Mouse (Mus musculus): Measurements from ENCODE around the gene Bri3bp.
"Not testable (repeated sequence)": the region's sequence is repeated elsewhere in the genome, so short reads cannot be mapped to it uniquely, and the experiment has no call there.

Gene Bri3bp

DNA sequence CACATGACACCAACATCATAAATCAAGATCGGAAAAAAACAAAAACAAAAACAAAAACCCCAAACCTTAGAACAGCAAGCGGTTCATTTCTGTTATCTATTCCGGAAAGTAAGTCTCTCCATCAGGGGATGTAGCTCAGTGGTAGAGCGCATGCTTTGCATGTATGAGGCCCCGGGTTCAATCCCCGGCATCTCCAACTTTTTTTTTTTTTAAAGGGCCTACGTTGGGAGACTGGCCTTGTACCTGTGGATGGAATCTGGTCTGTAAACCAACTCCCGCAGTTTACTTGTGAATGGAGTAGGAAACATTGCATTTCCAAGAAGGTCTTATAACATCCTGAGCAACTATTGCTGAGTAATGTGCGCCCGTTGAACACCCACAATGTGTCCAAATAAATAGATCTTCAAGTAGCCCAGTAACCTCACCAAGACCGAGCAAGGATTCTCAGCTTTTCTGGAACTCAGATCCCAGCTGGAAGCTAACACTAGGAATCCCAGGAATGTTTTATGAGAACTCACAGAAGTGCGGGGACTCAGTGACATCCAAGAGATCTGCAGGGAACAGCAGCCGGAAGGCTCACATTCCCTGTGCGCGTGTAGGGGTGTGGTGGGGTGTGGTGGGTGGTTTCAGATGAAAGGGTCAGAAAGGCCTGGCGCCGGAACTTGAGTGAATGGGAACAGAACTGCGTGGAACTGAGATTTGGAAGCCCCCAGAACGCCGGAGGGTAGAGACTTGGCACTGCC is 31.8 kb upstream of the Bri3bp start:
- DNase-seq = no peak

DNA sequence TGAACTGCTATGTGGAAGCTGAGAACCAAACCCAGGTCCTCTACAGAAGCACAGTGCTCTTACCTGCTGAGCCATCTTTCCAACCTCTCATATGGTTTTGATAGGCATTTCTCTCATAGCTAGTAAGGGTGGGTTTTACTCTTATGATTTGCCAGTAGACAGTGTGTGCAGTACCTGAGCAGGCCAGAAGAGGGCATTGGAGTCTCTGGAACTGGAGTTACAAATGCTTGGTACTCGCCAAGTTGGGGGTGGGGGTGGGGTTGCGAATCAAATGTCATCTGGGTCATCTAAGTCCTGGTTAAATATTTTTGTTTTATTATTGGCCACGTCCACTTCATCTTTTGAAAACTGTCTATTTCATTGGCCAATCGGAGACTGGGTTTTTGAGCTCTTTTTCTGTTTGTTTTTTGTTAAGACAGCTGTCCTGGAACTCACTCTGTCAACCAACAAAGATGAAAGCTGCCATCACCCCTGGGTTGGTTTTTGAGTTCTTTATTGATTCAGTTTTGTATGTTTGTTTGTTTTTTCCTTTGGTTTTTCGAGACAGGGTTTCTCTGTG is 29.3 kb upstream of the Bri3bp start:
- DNase-seq = peak; percentile 39 to 73

GRCm38 (mm10) chr5:125412536-125412935 is 28.8 kb upstream of the Bri3bp start:
- DNase-seq = not testable (repeated sequence)

DNA sequence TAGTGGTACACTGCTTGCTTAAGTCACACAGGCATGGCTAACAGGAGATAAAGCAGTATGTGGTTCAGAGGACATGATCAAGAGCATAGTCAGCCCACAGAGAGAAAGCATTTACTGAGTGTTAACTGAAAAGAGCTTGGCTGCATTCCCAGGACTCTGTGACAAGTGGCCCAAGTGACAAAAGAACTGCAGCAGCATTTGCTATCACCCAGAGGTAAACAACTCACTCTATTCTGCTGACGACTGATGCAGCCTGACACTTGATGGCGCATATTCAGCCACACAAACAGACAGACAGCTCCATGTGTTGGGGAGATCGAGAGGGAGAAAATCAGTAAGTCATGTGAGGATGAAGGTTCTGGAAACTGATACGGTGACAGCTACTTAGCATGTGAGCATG is 27.6 kb upstream of the Bri3bp start:
- no peak for DNase-seq

GRCm38 (mm10) chr5:125416183-125416582 is 25.2 kb upstream of the Bri3bp start:
- no peak for DNase-seq

- DNase-seq = no peak
These were observed 22.7 kb upstream of the Bri3bp start for GRCm38 (mm10) chr5:125418636-125419035.

DNA sequence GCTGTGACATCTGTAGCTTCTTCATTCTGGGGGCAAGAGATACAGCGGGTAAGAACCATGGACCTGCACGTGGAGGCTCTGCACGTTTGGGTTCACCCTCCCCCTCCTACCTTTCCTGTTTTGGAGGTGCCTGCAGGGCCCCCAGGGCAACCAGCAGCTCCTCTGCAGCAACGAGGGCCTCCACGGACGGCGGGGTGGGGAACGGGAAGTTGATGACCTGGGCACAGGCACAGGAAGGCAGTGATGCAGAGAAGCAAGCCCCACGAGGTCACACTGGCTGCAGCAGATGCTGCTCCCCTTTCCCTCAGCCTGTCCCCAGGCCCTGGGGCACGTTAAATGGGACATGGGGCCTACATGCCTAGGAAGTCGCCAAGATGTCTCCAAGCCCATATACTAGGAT is 22.2 kb upstream of the Bri3bp start:
- DNase-seq = peak in 1 of 2 experiments; percentile 49

DNA sequence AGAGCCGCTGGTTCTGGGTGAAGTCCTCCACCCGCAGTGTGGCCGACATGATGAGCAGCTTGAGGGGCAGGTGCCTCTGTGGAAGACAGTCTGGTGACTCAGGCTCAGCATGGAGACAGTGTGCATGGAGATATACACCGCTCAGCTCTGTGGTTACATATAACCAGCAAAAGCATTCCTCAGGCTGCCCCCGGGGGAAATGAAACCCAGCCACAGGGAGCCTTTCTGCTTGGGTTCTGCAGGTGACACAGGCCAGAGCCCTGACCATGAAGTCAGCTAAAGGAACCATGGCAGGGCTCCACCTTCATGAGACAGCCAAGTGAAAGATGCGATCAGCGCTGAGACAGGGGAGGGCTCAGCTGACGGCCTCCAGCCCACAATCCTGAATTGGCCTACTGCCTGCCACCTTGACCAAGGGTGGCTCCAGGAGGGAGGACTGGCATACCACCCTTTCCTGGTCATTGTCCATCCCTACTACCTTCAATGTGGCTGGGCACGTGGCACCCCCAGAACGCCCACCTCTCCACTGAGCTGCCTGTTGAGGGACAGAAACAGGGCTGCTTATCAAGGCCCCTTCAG is 15.6 kb upstream of the Bri3bp start:
- no peak for DNase-seq

DNA sequence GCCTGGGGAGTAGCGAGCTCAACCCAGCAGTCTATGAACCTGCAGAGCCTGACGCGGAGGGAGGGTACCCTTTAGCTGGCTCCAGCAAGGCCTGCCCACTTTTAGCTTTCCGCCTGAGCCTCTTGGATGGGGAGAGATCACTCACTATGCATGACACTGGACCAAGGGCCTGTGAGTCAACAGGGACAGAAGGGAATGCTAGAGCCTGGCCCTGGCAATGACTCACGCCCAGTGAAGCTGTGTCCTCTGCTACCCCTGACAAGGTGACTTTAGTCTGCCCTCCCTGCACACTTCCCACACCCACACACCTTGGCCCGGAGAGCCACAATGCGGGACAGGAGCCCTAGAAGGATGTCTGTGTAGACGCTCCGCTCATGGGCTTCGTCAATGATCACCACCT is 15.0 kb upstream of the Bri3bp start:
- DNase-seq = no peak

DNA sequence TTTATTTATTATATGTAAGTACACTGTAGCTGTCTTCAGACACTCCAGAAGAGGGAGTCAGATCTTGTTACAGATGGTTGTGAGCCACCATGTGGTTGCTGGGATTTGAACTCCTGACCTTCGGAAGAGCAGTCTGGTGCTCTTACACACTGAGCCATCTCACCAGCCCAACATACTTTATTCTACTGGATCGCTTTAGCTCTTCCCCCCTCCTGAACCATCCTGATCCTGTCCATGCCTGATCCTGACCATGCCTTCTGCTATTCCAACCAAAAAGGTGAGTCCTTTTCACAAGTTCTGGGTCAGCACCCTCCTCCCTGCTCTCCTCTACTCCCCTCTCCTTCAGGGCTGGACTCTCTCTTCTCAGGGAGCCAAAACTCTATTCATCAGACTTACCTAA is 9.0 kb upstream of the Bri3bp start:
- not testable (repeated sequence) for DNase-seq

GRCm38 (mm10) chr5:125433793-125434337 is 7.5 kb upstream of the Bri3bp start, which contains the start of gene Dhx37:
Dhx37 (minus strand) TSS chr5:125434121.
- peak; percentile 88 to 91 for DNase-seq

DNA sequence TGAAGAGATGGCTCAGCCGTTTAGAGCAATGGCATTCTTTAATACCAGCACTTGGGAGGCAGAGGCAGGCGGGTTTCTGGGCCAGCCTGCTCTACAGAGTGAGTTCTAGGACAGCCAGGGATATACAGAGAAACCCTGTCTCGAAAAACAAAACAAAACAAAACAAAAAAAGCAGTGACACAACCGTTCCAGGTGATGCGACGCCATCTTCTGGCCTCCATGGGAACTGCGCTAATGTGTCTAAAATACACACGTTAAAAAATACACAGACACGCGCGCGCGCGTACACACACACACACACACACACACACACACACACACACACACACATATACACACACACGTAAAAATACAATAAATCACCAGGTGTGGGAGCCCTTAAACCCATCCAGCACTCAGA is 7.0 kb upstream of the Bri3bp start:
- DNase-seq = not testable (repeated sequence)

DNA sequence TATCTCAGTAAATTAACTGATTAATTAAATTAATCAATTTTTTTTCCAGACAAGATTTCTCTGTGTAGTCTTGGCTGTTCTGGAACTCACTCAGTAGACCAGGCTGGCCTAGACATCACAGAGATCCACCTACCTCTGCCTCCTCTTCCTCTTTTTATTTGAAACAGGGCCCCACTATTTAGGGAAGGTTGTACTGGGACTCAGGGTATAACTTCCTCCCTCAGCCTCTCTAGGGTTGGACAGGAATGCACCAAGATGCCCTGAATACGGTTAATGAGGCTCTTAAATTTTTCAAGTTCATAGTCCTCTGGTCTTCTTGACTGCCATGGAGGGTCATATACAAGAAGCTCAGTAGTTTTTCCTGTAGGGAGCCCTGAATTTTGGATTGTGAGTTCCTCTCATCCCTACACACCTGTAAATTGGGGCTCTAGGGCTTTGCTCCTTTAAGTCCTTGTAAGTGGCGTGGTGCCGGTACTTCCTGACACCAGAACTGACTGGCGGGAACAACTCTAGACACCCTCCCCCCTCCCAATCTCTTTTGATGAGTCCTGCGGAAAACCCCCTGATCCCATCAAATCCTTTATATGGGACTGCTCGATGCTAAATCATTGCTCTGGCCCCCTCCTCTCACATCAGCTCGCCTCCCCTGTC is 660 bp upstream of the Bri3bp start:
- no peak for DNase-seq

GRCm38 (mm10) chr5:125442136-125442995 is 998 bp downstream of the Bri3bp start:
- peak; percentile 32 to 44 for DNase-seq

GRCm38 (mm10) chr5:125443335-125443734 is 2.0 kb downstream of the Bri3bp start:
- DNase-seq = no peak

DNA sequence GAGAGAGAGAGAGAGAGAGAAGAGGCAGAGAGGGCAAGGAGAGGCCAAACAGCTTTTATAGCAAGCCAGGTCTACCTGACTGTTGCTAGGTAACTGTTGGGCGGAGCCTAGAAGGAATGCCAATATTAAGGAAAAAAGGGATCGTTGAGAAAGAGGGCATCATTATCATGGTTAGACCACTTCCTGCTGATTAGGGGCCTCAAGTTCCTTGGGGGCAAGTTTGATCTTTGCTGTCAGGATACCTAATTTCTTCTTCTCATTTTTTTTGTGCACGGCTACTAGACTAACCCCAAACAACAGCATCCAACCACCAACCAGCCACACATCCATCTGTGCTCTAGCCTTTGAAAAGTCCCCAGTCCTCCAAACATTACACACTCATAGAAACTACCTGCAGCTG is 2.5 kb downstream of the Bri3bp start:
- no peak for DNase-seq

DNA sequence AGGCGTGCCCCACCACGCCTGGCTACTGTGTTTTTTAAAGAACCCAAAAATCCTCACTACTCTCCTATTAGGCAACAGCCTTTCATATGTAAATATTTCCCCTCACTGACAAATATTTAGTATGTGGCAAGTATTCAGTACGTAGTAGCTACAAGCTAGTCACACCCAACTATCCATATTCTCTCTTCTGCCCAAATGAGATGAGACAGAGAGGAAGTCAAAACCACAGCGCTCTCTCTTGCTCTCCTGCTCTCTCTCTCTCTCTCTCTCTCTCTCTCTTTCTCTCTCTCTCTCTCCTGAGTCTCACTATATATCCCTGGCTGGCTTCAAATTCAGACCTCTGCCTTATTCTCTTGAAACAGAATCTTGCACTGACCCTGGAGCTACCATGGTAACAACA is 3.2 kb downstream of the Bri3bp start:
- no peak for DNase-seq

GRCm38 (mm10) chr5:125446344-125446743 is 5.0 kb downstream of the Bri3bp start:
- no peak for DNase-seq

DNA sequence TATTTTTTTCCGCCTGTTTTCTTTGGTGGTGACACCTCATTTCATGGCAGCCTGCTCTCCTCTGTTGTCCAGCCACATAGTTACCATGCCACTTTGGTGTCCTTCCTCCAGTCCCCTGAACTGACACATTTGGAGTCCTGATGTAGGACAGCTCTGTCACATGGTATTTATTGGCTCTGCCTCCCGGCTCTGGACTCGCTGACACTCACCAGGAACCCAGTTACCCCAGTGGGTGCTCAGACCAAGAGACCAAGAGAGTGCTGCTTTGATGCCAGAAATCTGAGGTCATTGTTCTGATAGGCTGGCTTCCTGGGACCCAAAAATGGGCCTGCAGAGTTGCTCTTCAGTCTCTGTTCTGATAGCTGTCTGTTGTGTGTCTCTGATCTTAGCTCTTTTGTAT is 6.7 kb downstream of the Bri3bp start:
- no peak for DNase-seq

DNA sequence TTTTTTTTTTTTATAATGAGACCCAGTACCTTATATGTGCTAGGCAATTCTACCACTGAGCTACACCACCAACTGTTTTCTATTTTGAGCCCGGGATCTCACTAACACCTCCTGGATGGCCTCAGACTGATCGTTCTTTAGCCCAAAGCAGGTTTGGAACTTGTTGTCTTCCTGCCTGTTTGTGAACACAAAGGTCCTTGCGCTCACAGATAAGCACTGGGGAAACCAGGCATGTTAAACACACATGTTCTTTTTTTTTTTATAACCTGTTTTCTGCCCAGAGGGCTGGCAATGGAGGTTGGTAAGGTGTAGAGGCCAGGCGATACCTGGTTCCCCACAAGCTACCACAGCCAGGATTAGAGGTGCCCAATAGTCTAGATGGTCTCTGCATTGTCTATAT is 7.3 kb downstream of the Bri3bp start:
- DNase-seq = no peak

DNA sequence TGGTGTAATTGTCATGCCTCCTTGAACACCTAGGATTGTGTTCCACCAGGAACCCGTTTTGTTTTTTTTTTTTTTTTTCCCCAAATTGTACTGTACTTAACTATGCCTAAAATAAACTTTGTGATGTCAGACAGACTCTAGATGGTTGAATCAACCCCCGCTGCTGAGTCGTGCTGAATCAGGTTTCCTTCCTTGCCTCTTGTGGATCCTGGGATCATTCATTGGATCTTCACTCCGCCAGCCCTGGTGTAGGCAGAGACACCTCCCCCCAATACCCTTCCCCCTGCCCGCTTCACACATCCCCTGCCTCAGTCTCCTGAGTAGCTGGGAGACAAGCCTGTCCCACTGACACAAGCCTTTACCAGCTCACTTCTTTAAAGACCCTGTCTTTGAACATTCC is 7.9 kb downstream of the Bri3bp start:
- DNase-seq = no peak

DNA sequence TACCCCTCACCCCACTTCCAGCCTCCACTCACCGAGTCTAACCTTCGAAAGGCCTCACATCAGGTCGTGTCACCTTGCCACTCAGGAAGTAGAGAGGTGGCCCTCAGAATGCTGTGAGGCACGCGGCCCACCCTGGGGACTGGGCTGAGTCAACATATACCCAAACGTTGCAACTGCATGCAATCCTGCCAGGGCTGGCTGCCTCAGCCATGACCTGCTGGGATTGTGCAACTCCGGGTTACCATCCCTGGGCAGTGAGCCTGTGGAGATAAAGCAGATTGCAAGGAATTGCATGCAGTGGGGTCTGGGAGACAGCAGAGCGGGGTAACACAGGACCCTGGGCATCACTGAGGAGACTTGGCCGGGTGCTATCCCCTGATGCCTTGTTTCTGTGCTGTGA is 11.2 kb downstream of the Bri3bp start:
- DNase-seq = no peak

GRCm38 (mm10) chr5:125456100-125456499 is 14.7 kb downstream of the Bri3bp start:
- DNase-seq = no peak
